26 mouse cellular contexts compared by ENCODE assay signal in genomic region chr2:153171966-153172365, GRCm38 (mm10). TPM values are rescaled to one million over a fixed set of nuclear protein-coding genes. Genes with fewer than 3 reads are reported as not detected.
DNase-seq lines count a peak whose midpoint lies in the region; ATAC-seq and TF ChIP-seq lines count a peak whose summit lies in the region.
"Had no signal": no experiment of that assay in that cellular context is flagged by ENCODE, and none has a peak within 500 bp of the region (broad histone marks: within the 10 kb centered on the region; RNA-seq: fewer than 3 reads in every experiment).

No protein-coding gene starts in this region.

- no peak overlapping the region for H3K9ac ChIP-seq in liver, postnatal 0 days (replicated peaks)
- no peak overlapping the region for H3K9ac ChIP-seq in liver, embryonic 12.5 days
- H3K9ac ChIP-seq: embryonic facial prominence, embryonic 15.5 days; forebrain, embryonic 12.5 days; heart, embryonic 15.5 days; liver, embryonic 14.5 days; lung, embryonic 15.5 days; midbrain, embryonic 15.5 days; neural tube, embryonic 12.5 days had no signal

- WGBS in heart, embryonic 10.5 days, result 90% methylated on average over 5 of the region's 5 CpGs
- WGBS in liver, postnatal 0 days (ENCODE audit: insufficient replicate concordance), result 80% methylated on average over 5 of the region's 5 CpGs
- 84% methylated on average over 5 of the region's 5 CpGs for WGBS in liver, embryonic 12.5 days (ENCODE audit: insufficient replicate concordance)
- WGBS in small intestine, adult 2 months, result 31% methylated on average over 5 of the region's 5 CpGs

- TF ChIP-seq EP300 in liver, postnatal 0 days (IDR thresholded peaks at IDR 0.05; ENCODE audit: low read depth), result no peak

- no peak for ATAC-seq in liver, postnatal 0 days
- no peak for ATAC-seq in liver, embryonic 12.5 days
- ATAC-seq: hindbrain, embryonic 16.5 days; midbrain, embryonic 15.5 days had no signal

- no peaks in the 10 kb centered on the region for H3K9me3 ChIP-seq in heart, embryonic 10.5 days
- H3K9me3 ChIP-seq in liver, postnatal 0 days (ENCODE audit: low read length), result no peaks in the 10 kb centered on the region
- no peaks in the 10 kb centered on the region for H3K9me3 ChIP-seq in liver, embryonic 12.5 days (replicated peaks)
- H3K9me3 ChIP-seq: embryonic facial prominence, embryonic 10.5 days; embryonic facial prominence, embryonic 15.5 days; forebrain, embryonic 12.5 days; heart, embryonic 15.5 days; lung, embryonic 15.5 days; midbrain, embryonic 10.5 days; midbrain, embryonic 15.5 days; neural tube, embryonic 12.5 days had no signal

- no peak overlapping the region for H3K4me3 ChIP-seq in heart, embryonic 10.5 days
- no peak overlapping the region for H3K4me3 ChIP-seq in liver, postnatal 0 days (ENCODE audit: low read depth, low read length)
- H3K4me3 ChIP-seq in liver, embryonic 12.5 days, result no peak overlapping the region
- H3K4me3 ChIP-seq in small intestine, adult 2 months (ENCODE audit: low read depth, low read length), result no peak overlapping the region
- H3K4me3 ChIP-seq: embryonic facial prominence, embryonic 10.5 days; embryonic facial prominence, embryonic 15.5 days; forebrain, embryonic 12.5 days; heart, embryonic 15.5 days; layer of hippocampus, adult 2 months; lung, embryonic 15.5 days; midbrain, embryonic 10.5 days; midbrain, embryonic 15.5 days; neural tube, embryonic 12.5 days had no signal

- no peak overlapping the region for H3K27ac ChIP-seq in heart, embryonic 10.5 days
- 0 out of 2 replicates have a peak overlapping the region, but pooled peaks have one; percentile 0 for H3K27ac ChIP-seq in liver, postnatal 0 days (ENCODE audit: low read depth)
- no peak overlapping the region for H3K27ac ChIP-seq in liver, embryonic 12.5 days
- peak overlapping the region; percentile 74 for H3K27ac ChIP-seq in small intestine, adult 2 months (ENCODE audit: insufficient read depth, low read depth, low read length)
- H3K27ac ChIP-seq: embryonic facial prominence, embryonic 10.5 days; embryonic facial prominence, embryonic 15.5 days; forebrain, embryonic 12.5 days; heart, embryonic 15.5 days; layer of hippocampus, adult 2 months; liver, embryonic 14.5 days; lung, embryonic 15.5 days; midbrain, embryonic 10.5 days; midbrain, embryonic 15.5 days; neural tube, embryonic 12.5 days had no signal

- no peak for TF ChIP-seq POLR2A in small intestine, adult 2 months (IDR thresholded peaks at IDR 0.05; ENCODE audit: low read depth, low read length)

- peaks cover 19% of the 10 kb centered on the region for H3K4me1 ChIP-seq in heart, embryonic 10.5 days
- peaks cover 34% of the 10 kb centered on the region for H3K4me1 ChIP-seq in liver, postnatal 0 days (ENCODE audit: insufficient read depth)
- peaks cover 51% of the 10 kb centered on the region for H3K4me1 ChIP-seq in liver, embryonic 12.5 days
- H3K4me1 ChIP-seq in small intestine, adult 2 months (ENCODE audit: control insufficient read depth, insufficient read depth, insufficient read length, low read length), result peaks cover 9% of the 10 kb centered on the region; the same call in 1 of the 2 replicates
- H3K4me1 ChIP-seq: lung, embryonic 15.5 days; neural tube, embryonic 12.5 days had no signal

- no peak overlapping the region for H3K4me2 ChIP-seq in liver, postnatal 0 days (ENCODE audit: low read depth, low read length)
- no peak overlapping the region for H3K4me2 ChIP-seq in liver, embryonic 12.5 days
- H3K4me2 ChIP-seq: embryonic facial prominence, embryonic 15.5 days; forebrain, embryonic 12.5 days; heart, embryonic 15.5 days; lung, embryonic 15.5 days; midbrain, embryonic 15.5 days; neural tube, embryonic 12.5 days had no signal

- peak; percentile 73 for DNase-seq in heart, adult 11 months
- no peak for DNase-seq in heart, embryonic 10.5 days (ENCODE audit: low spot score)
- DNase-seq in liver, postnatal 0 days, result no peak
- DNase-seq in adrenal gland, adult 18-20 months (ENCODE audit: low spot score in 2 of 2), result no peak
- DNase-seq in thymus, postnatal 14 days, result no peak
- DNase-seq: adrenal gland, postnatal 10 days; cerebellum, adult 8-10 months; cerebellum, postnatal 25 days; gastrocnemius, postnatal 10 days; kidney, adult 11 months; kidney, postnatal 10 days; right cerebral cortex, adult 18-20 months had no signal

- TF ChIP-seq CTCF in liver, postnatal 0 days (IDR thresholded peaks at IDR 0.05; ENCODE audit: low read depth), result no peak
- TF ChIP-seq CTCF in small intestine, adult 2 months (IDR thresholded peaks at IDR 0.05; ENCODE audit: extremely low read depth, insufficient read length, insufficient replicate concordance, low read depth, low read length), result no peak

- no peaks in the 10 kb centered on the region for H3K27me3 ChIP-seq in heart, embryonic 10.5 days (ENCODE audit: insufficient read depth, poor library complexity, severe bottlenecking)
- no peaks in the 10 kb centered on the region for H3K27me3 ChIP-seq in liver, postnatal 0 days (ENCODE audit: insufficient read depth, low read length)
- no peaks in the 10 kb centered on the region for H3K27me3 ChIP-seq in liver, embryonic 12.5 days (replicated peaks)
- H3K27me3 ChIP-seq in small intestine, adult 2 months (ENCODE audit: control insufficient read depth, insufficient read depth, low read length), result no peaks in the 10 kb centered on the region
- H3K27me3 ChIP-seq: CH12.LX; embryonic facial prominence, embryonic 15.5 days; heart, embryonic 15.5 days; lung, embryonic 15.5 days; midbrain, embryonic 15.5 days; neural tube, embryonic 12.5 days had no signal

- peaks cover 7% of the 10 kb centered on the region; the same call in 1 of the 2 replicates for H3K36me3 ChIP-seq in heart, embryonic 10.5 days
- no peaks in the 10 kb centered on the region for H3K36me3 ChIP-seq in liver, postnatal 0 days (replicated peaks; ENCODE audit: insufficient read depth, low read length)
- H3K36me3 ChIP-seq in liver, embryonic 12.5 days, result peaks cover 23% of the 10 kb centered on the region
- H3K36me3 ChIP-seq in small intestine, adult 2 months (ENCODE audit: control insufficient read depth, insufficient read depth, low read length), result 0 out of 2 replicates have a peak, but pooled peaks cover 4% of the 10 kb centered on the region
- H3K36me3 ChIP-seq: forebrain, embryonic 12.5 days; heart, embryonic 15.5 days; lung, embryonic 15.5 days; midbrain, embryonic 15.5 days; neural tube, embryonic 12.5 days had no signal

RNA-seq across cellular contexts. Expression of gene Tm9sf4, which starts 10.9 kb away (rescaled TPM):
- polyA plus RNA-seq in heart, embryonic 10.5 days (2016; fragmentation: Nextera tagmentation; extraction: Ambion mirVana), result 74.4 and 80.4 TPM in 2 replicates
- 24.4 and 24.7 TPM in 2 replicates for polyA plus RNA-seq in liver, postnatal 0 days (2015; fragmentation: Nextera tagmentation; extraction: Ambion mirVana)
- 43.4 and 44.8 TPM in 2 replicates for polyA plus RNA-seq in liver, embryonic 12.5 days (2016; fragmentation: Nextera tagmentation; extraction: Ambion mirVana)
- 18.3 and 27.9 TPM in 2 replicates for polyA plus RNA-seq in small intestine, adult 2 months (2012; rRNA removed)
- total RNA-seq in adrenal gland, adult 18-20 months (2021), result 100 to 1,000 TPM in 1 of 2 experiments, 10 to 100 TPM in 1; 94.6 to 101 TPM

RNA-seq across cellular contexts. Expression of gene Tspyl3, which starts 53.3 kb away (rescaled TPM):
- 7.7 and 8.8 TPM in 2 replicates for polyA plus RNA-seq in heart, embryonic 10.5 days (2016; fragmentation: Nextera tagmentation; extraction: Ambion mirVana)
- 1.1 TPM in 2 replicates for polyA plus RNA-seq in liver, postnatal 0 days (2015; fragmentation: Nextera tagmentation; extraction: Ambion mirVana)
- 4.1 and 4.6 TPM in 2 replicates for polyA plus RNA-seq in liver, embryonic 12.5 days (2016; fragmentation: Nextera tagmentation; extraction: Ambion mirVana)
- 1.7 and 2.4 TPM in 2 replicates for polyA plus RNA-seq in small intestine, adult 2 months (2012; rRNA removed)
- 1 to 10 TPM; 2.2 to 2.3 TPM for total RNA-seq in adrenal gland, adult 18-20 months (2021)

Comparison
In these comparisons a context has a peak if more than half of its experiments do, and no peak if none do; other contexts are left out.
1. H3K27ac ChIP-seq: peak in liver, postnatal 0 days (single experiment) and small intestine, adult 2 months (single experiment); none in heart, embryonic 10.5 days (single experiment) and liver, embryonic 12.5 days (single experiment).